Mouse (Mus musculus): ENCODE results near the gene Myo18a. TPM values are rescaled to one million over a fixed set of nuclear protein-coding genes. Genes with fewer than 3 reads are reported as not detected.

Gene Myo18a
- polyA plus RNA-seq, 1 experiment from 2014 or later = 17.3 TPM

- no peak for ATAC-seq (ENCODE audit: low read depth)
- no peak overlapping the region for H3K9ac ChIP-seq
- peaks cover 97% of the 10 kb centered on the region for H3K36me3 ChIP-seq
- no peak overlapping the region for H3K4me3 ChIP-seq (replicated peaks)
- H3K27me3 ChIP-seq = no peaks in the 10 kb centered on the region
- WGBS (ENCODE audit: insufficient replicate concordance) = 90% methylated on average over 5 of the region's 5 CpGs
- no peaks in the 10 kb centered on the region for H3K9me3 ChIP-seq (replicated peaks)
- no peak for DNase-seq
- H3K27ac ChIP-seq = no peak overlapping the region
- no peaks in the 10 kb centered on the region for H3K4me1 ChIP-seq (replicated peaks)
- no peak overlapping the region for H3K4me2 ChIP-seq
These were observed 74.8 kb downstream of the Myo18a start for GRCm38 (mm10) chr11:77837856-77838255.

GRCm38 (mm10) chr11:77840523-77841245 lies 77.6 kb downstream of the Myo18a start:
- no peak overlapping the region for H3K4me2 ChIP-seq
- H3K36me3 ChIP-seq = peaks cover 97% of the 10 kb centered on the region
- 82% methylated on average over 16 of the region's 16 CpGs for WGBS (ENCODE audit: insufficient replicate concordance)
- H3K9ac ChIP-seq = no peak overlapping the region
- no peaks in the 10 kb centered on the region for H3K4me1 ChIP-seq (replicated peaks)
- H3K9me3 ChIP-seq (replicated peaks) = no peaks in the 10 kb centered on the region
- DNase-seq = no peak
- H3K27me3 ChIP-seq = no peaks in the 10 kb centered on the region
- no peak overlapping the region for H3K4me3 ChIP-seq (replicated peaks)
- no peak overlapping the region for H3K27ac ChIP-seq
- no peak for ATAC-seq (ENCODE audit: low read depth)

GRCm38 (mm10) chr11:77843068-77843905 lies 80.2 kb downstream of the Myo18a start:
- Histone ChIP-seq H3K27me3 (no peaks in the 10 kb centered on the region), H3K4me3 (replicated peaks) (no peak overlapping the region), H3K9ac (no peak overlapping the region), H3K36me3 (peaks cover 97% of the 10 kb centered on the region), H3K9me3 (replicated peaks) (no peaks in the 10 kb centered on the region), H3K4me2 (no peak overlapping the region), H3K27ac (no peak overlapping the region), H3K4me1 (replicated peaks) (no peaks in the 10 kb centered on the region)
- no peak for ATAC-seq (ENCODE audit: low read depth)
- WGBS (ENCODE audit: insufficient replicate concordance) = 81% methylated on average over 21 of the region's 21 CpGs
- no peak for DNase-seq

- no peaks in the 10 kb centered on the region for H3K4me1 ChIP-seq (replicated peaks)
- peaks cover 98% of the 10 kb centered on the region for H3K36me3 ChIP-seq
- WGBS (ENCODE audit: insufficient replicate concordance) = 80% methylated on average over 4 of the region's 4 CpGs
These were observed 80.8 kb downstream of the Myo18a start for GRCm38 (mm10) chr11:77843906-77844200.

GRCm38 (mm10) chr11:77847599-77848128 lies 84.6 kb downstream of the Myo18a start:
- ATAC-seq (ENCODE audit: low read depth) = no peak

More at GRCm38 (mm10) chr11:77843906-77844200, 80.8 kb downstream of the Myo18a start:
- H3K27me3 ChIP-seq = no peaks in the 10 kb centered on the region
- no peak overlapping the region for H3K9ac ChIP-seq
- no peak overlapping the region for H3K4me3 ChIP-seq (replicated peaks)
- no peak overlapping the region for H3K4me2 ChIP-seq
- no peaks in the 10 kb centered on the region for H3K9me3 ChIP-seq (replicated peaks)
- no peak overlapping the region for H3K27ac ChIP-seq
- DNase-seq (no peak), ATAC-seq (ENCODE audit: low read depth) (no peak)

GRCm38 (mm10) chr11:77848131-77848530 lies 85.1 kb downstream of the Myo18a start:
- 64% methylated on average over 5 of the region's 5 CpGs for WGBS (ENCODE audit: insufficient replicate concordance)
- H3K4me2 ChIP-seq = no peak overlapping the region
- H3K4me1 ChIP-seq (replicated peaks) = no peaks in the 10 kb centered on the region
- no peak overlapping the region for H3K27ac ChIP-seq
- H3K36me3 ChIP-seq = peaks cover 93% of the 10 kb centered on the region
- no peaks in the 10 kb centered on the region for H3K9me3 ChIP-seq (replicated peaks)
- DNase-seq (no peak), ATAC-seq (ENCODE audit: low read depth) (no peak)
- H3K4me3 ChIP-seq (replicated peaks) = no peak overlapping the region
- H3K27me3 ChIP-seq = no peaks in the 10 kb centered on the region
- H3K9ac ChIP-seq = no peak overlapping the region

More at GRCm38 (mm10) chr11:77847599-77848128, 84.6 kb downstream of the Myo18a start:
- Histone ChIP-seq H3K4me2 (no peak overlapping the region), H3K27me3 (no peaks in the 10 kb centered on the region), H3K4me3 (replicated peaks) (no peak overlapping the region), H3K36me3 (peaks cover 93% of the 10 kb centered on the region), H3K9me3 (replicated peaks) (no peaks in the 10 kb centered on the region), H3K27ac (no peak overlapping the region), H3K9ac (no peak overlapping the region), H3K4me1 (replicated peaks) (no peaks in the 10 kb centered on the region)
- DNase-seq = no peak
- 78% methylated on average over 9 of the region's 9 CpGs for WGBS (ENCODE audit: insufficient replicate concordance)

- Histone ChIP-seq H3K9ac (no peak overlapping the region), H3K4me3 (replicated peaks) (no peak overlapping the region), H3K4me1 (replicated peaks) (no peaks in the 10 kb centered on the region), H3K27me3 (no peaks in the 10 kb centered on the region), H3K4me2 (no peak overlapping the region), H3K36me3 (peaks cover 92% of the 10 kb centered on the region), H3K27ac (no peak overlapping the region), H3K9me3 (replicated peaks) (no peaks in the 10 kb centered on the region)
- ATAC-seq (ENCODE audit: low read depth) = no peak
- no peak for DNase-seq
- 70% methylated on average over 7 of the region's 7 CpGs for WGBS (ENCODE audit: insufficient replicate concordance)
These were observed 86.1 kb downstream of the Myo18a start for GRCm38 (mm10) chr11:77849151-77849550.

GRCm38 (mm10) chr11:77850401-77851244 lies 87.6 kb downstream of the Myo18a start:
- H3K27ac ChIP-seq = no peak overlapping the region
- no peak overlapping the region for H3K4me3 ChIP-seq (replicated peaks)
- no peak overlapping the region for H3K9ac ChIP-seq
- H3K4me1 ChIP-seq (replicated peaks) = no peaks in the 10 kb centered on the region
- no peak overlapping the region for H3K4me2 ChIP-seq
- H3K9me3 ChIP-seq (replicated peaks) = no peaks in the 10 kb centered on the region
- DNase-seq (no peak), ATAC-seq (ENCODE audit: low read depth) (no peak)
- WGBS (ENCODE audit: insufficient replicate concordance) = 82% methylated on average over 24 of the region's 24 CpGs
- peaks cover 94% of the 10 kb centered on the region for H3K36me3 ChIP-seq
- no peaks in the 10 kb centered on the region for H3K27me3 ChIP-seq

GRCm38 (mm10) chr11:77851483-77852010 lies 88.5 kb downstream of the Myo18a start:
- H3K36me3 ChIP-seq = peaks cover 88% of the 10 kb centered on the region
- 74% methylated on average over 6 of the region's 6 CpGs for WGBS (ENCODE audit: insufficient replicate concordance)
- H3K4me2 ChIP-seq = no peak overlapping the region
- H3K4me3 ChIP-seq (replicated peaks) = no peak overlapping the region
- ATAC-seq (ENCODE audit: low read depth) = no peak
- DNase-seq = no peak
- no peaks in the 10 kb centered on the region for H3K27me3 ChIP-seq
- no peaks in the 10 kb centered on the region for H3K9me3 ChIP-seq (replicated peaks)
- H3K4me1 ChIP-seq (replicated peaks) = no peaks in the 10 kb centered on the region
- no peak overlapping the region for H3K27ac ChIP-seq
- H3K9ac ChIP-seq = no peak overlapping the region

- Histone ChIP-seq H3K4me2 (no peak overlapping the region), H3K9me3 (replicated peaks) (no peaks in the 10 kb centered on the region), H3K36me3 (peaks cover 88% of the 10 kb centered on the region), H3K9ac (no peak overlapping the region), H3K4me3 (replicated peaks) (no peak overlapping the region), H3K27me3 (no peaks in the 10 kb centered on the region), H3K4me1 (replicated peaks) (no peaks in the 10 kb centered on the region), H3K27ac (no peak overlapping the region)
- WGBS (ENCODE audit: insufficient replicate concordance) = 58% methylated on average over 3 of the region's 3 CpGs
- no peak for ATAC-seq (ENCODE audit: low read depth)
- DNase-seq = no peak
These were observed 89.1 kb downstream of the Myo18a start for GRCm38 (mm10) chr11:77852195-77852594.

Measured in liver, embryonic 13.5 days (tissue).